Mouse (Mus musculus) stomach, postnatal 0 days (tissue): ENCODE results near the gene E330017A01Rik. TPM values are rescaled to one million over a fixed set of nuclear protein-coding genes. Genes with fewer than 3 reads are reported as not detected.

Source experiments
- ATAC-seq: fragments of 200-750 bp; cut with Nextera tagmentation; 2 replicates; pipeline ENCODE4 v1.8.0; 2017; ENCODE audit not compliant: low FRiP score, low TSS enrichment
- DNase-seq: peaks from one replicate; pipeline ENCODE4 v3.0.0-alpha.2; 2016; ENCODE audit warnings: low spot score
- H3K27ac ChIP-seq: fragments of 300-500 bp; sonication (generic); replicated peaks from 2 replicates; pipeline ENCODE4 v1.5.1; 2014; ENCODE audit warnings: mild to moderate bottlenecking, control low read depth
- H3K27me3 ChIP-seq: fragments of 300-500 bp; sonication (generic); 2 replicates; pipeline ENCODE4 v1.6.1; 2014; ENCODE audit warnings: low read length; ENCODE audit not compliant: control insufficient read depth, insufficient read depth
- H3K36me3 ChIP-seq: fragments of 300-500 bp; sonication (generic); 2 replicates; pipeline ENCODE4 v1.6.1; 2014; ENCODE audit warnings: low read length, mixed read lengths; ENCODE audit not compliant: control insufficient read depth, insufficient read depth
- H3K4me1 ChIP-seq: fragments of 300-500 bp; sonication (generic); replicated peaks from 2 replicates; pipeline ENCODE4 v1.6.1; 2014; ENCODE audit warnings: antibody characterized with exemption; ENCODE audit not compliant: control insufficient read depth, insufficient read depth
- H3K4me2 ChIP-seq: fragments of 300-500 bp; sonication (generic); replicated peaks from 2 replicates; pipeline ENCODE4 v1.6.1; 2014; ENCODE audit warnings: low read depth, mild to moderate bottlenecking, control low read depth, moderate library complexity
- H3K4me3 ChIP-seq: fragments of 300-500 bp; sonication (generic); 2 replicates; pipeline ENCODE4 v1.5.1; 2014; ENCODE audit warnings: low read depth, low read length, control low read depth
- H3K9ac ChIP-seq: fragments of 300-500 bp; sonication (generic); 2 replicates; pipeline ENCODE4 v1.6.1; 2014; ENCODE audit warnings: mild to moderate bottlenecking, low read length, control low read depth, mixed read lengths
- H3K9me3 ChIP-seq: fragments of 300-500 bp; sonication (generic); 2 replicates; pipeline ENCODE4 v1.6.1; 2016; ENCODE audit warnings: low read length; ENCODE audit not compliant: control insufficient read depth
- CTCF ChIP-seq: IDR thresholded peaks from 2 replicates; pipeline ENCODE4 v1.5.1; 2016; ENCODE audit warnings: antibody characterized with exemption, low read depth, mild to moderate bottlenecking, moderate library complexity
- EP300 ChIP-seq: optimal IDR thresholded peaks from 2 replicates; pipeline ENCODE3; 2016; ENCODE audit warnings: antibody characterized with exemption
- WGBS: fragments of 180-500 bp; shearing (Covaris S2); extraction: QIAGEN DNeasy Blood & Tissue Kit; methylation state at CpG from one replicate; pipeline ENCODE4 v1.1.7; 2014; 5-methylcytosine and 5-hydroxymethylcytosine counted together
- polyA plus RNA-seq: library from polyadenylated mRNA; unstranded; fragments of >200 nt; fragmentation: Nextera tagmentation; extraction: Ambion mirVana; gene quantifications from 2 replicates; pipeline ENCODE4 v1.2.1, GENCODE M21; 2015

The E330017A01Rik gene
- polyA plus RNA-seq, 1 experiment from 2014 or later = not detected

DNA sequence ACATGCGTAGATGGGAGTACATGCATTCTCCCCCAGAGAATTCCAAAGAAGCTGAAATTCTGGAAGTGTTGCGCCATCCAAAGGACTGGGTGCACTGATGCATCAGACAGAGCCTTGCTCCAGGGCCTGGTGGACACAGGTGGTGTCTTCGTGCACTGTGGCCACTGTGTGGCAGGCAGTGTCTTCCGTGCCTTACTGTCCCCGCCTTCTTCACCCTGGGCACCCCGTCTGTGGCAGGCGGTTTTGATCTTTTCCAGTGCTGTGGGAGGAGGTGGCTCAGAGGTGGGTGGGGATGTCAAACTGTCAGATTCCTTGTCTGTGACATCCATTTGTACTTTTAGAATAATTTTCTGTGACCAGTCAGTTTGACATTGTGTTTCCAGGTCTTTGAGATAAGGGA, 40.1 kb upstream of the E330017A01Rik start:
- no peak for ATAC-seq
- DNase-seq = no peak
- Histone ChIP-seq H3K27ac (no peak overlapping the region; the same call in 1 of the 2 replicates), H3K27me3 (no peaks in the 10 kb centered on the region), H3K4me2 (no peak overlapping the region), H3K4me1 (no peaks in the 10 kb centered on the region), H3K9ac (no peak overlapping the region), H3K9me3 (no peaks in the 10 kb centered on the region), H3K4me3 (no peak overlapping the region), H3K36me3 (peaks cover 15% of the 10 kb centered on the region; the same call in 1 of the 2 replicates)
- TF ChIP-seq EP300 (no peak), CTCF (peak; percentile 43)
- WGBS = 68% methylated on average over 7 of the region's 7 CpGs

DNA sequence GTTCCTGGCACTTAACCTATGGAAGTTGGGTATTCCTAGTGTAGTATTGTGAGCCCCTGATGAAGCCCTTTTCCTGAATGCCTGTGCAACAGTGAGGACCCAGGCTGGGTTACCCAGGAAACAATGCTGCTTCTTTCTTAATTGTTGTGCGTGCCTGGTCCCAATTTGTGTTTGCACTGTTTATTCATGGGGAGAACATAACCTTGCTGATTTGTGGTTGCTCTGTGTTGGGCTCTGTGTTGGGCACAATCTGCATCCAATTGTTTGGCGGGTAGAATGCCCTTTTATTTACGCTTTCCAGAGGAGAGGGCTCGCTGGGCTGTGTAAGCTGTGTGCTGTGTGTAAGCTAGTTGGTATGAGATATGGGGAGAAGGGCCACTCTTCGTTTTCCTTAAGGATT, 39.0 kb upstream of the E330017A01Rik start:
- Histone ChIP-seq H3K27ac (no peak overlapping the region), H3K9me3 (no peaks in the 10 kb centered on the region), H3K4me2 (no peak overlapping the region), H3K9ac (no peak overlapping the region), H3K27me3 (no peaks in the 10 kb centered on the region), H3K4me3 (no peak overlapping the region), H3K36me3 (peaks cover 15% of the 10 kb centered on the region; the same call in 1 of the 2 replicates), H3K4me1 (no peaks in the 10 kb centered on the region)
- no peak for DNase-seq
- no peak for TF ChIP-seq EP300
- TF ChIP-seq CTCF = no peak
- ATAC-seq = no peak
- 76% methylated on average over 5 of the region's 5 CpGs for WGBS

DNA sequence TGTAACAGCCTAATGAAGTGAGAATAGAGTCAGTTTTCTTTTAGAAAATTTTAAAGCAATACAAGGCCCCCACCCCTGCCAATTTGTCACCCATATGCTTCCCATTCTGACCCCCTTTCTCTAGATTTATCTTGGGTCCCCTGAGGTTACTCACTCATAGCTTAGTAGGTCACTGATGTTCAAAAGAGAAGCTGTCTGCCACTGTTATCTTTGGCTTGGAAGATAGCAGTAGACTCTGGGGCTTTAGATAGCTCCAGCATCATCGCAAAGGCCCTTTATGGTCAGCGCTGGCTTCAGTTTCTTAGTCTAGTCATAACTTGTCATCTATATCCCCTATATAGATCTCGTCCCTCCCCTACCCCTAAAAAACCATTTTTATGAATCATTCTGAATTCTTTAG, 38.1 kb upstream of the E330017A01Rik start:
- Histone ChIP-seq H3K9me3 (no peaks in the 10 kb centered on the region), H3K4me2 (no peak overlapping the region), H3K27me3 (no peaks in the 10 kb centered on the region), H3K27ac (no peak overlapping the region), H3K4me3 (no peak overlapping the region), H3K36me3 (peaks cover 15% of the 10 kb centered on the region; the same call in 1 of the 2 replicates), H3K4me1 (no peaks in the 10 kb centered on the region), H3K9ac (no peak overlapping the region)
- no peak for DNase-seq
- no peak for TF ChIP-seq CTCF
- no peak for TF ChIP-seq EP300
- no peak for ATAC-seq
- 94% methylated on average over 3 of the region's 3 CpGs for WGBS

DNA sequence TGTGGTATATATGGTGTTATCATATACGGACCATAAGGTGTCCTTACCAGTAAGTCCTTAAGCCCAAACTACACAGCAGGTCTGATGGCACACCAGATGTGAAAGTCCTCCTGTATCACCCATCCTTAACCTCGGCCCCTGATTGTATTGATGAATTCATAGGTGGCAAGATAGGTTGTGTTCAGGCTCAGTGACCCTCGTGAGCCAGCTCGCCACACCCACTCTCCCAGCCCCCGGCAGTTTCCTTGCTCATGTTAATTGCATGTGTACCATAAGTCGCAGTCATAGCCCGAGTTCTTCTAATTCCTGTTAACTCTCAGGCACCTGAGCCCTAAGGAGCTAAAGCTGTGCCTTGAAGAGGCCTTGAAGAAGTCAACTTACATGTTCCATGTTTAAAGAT, 37.6 kb upstream of the E330017A01Rik start:
- no peaks in the 10 kb centered on the region for H3K9me3 ChIP-seq
- H3K4me1 ChIP-seq = no peaks in the 10 kb centered on the region
- H3K36me3 ChIP-seq = peaks cover 15% of the 10 kb centered on the region; the same call in 1 of the 2 replicates
- DNase-seq (no peak), ATAC-seq (no peak)
- no peak overlapping the region for H3K27ac ChIP-seq
- H3K4me2 ChIP-seq = no peak overlapping the region
- H3K9ac ChIP-seq = no peak overlapping the region
- TF ChIP-seq EP300 (no peak), CTCF (no peak)
- WGBS = 85% methylated on average over 7 of the region's 7 CpGs
- H3K27me3 ChIP-seq = no peaks in the 10 kb centered on the region
- no peak overlapping the region for H3K4me3 ChIP-seq

DNA sequence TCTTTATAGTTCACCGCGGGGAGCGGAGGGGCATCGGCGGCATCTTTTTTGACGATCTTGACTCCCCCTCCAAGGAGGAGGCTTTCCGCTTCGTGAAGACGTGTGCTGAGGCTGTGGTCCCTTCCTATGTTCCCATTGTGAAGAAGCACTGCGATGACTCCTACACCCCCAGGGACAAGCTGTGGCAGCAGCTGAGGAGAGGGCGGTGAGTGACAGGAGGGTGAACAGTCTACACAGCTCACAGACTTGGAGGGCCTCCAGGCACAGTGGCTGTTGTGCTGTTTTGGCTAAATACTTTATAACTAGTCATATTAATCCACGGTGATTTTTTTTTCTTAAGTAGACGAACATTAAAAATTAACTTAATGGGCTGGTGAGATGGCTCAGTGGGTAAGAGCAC, 36.7 kb upstream of the E330017A01Rik start:
- peaks cover 15% of the 10 kb centered on the region; the same call in 1 of the 2 replicates for H3K36me3 ChIP-seq
- ATAC-seq (no peak), DNase-seq (no peak)
- no peaks in the 10 kb centered on the region for H3K4me1 ChIP-seq
- H3K9me3 ChIP-seq = no peaks in the 10 kb centered on the region
- no peak overlapping the region for H3K27ac ChIP-seq
- 96% methylated on average over 13 of the region's 13 CpGs for WGBS
- H3K27me3 ChIP-seq = no peaks in the 10 kb centered on the region
- H3K9ac ChIP-seq = no peak overlapping the region
- TF ChIP-seq CTCF (no peak), EP300 (no peak)
- H3K4me2 ChIP-seq = no peak overlapping the region
- no peak overlapping the region for H3K4me3 ChIP-seq

DNA sequence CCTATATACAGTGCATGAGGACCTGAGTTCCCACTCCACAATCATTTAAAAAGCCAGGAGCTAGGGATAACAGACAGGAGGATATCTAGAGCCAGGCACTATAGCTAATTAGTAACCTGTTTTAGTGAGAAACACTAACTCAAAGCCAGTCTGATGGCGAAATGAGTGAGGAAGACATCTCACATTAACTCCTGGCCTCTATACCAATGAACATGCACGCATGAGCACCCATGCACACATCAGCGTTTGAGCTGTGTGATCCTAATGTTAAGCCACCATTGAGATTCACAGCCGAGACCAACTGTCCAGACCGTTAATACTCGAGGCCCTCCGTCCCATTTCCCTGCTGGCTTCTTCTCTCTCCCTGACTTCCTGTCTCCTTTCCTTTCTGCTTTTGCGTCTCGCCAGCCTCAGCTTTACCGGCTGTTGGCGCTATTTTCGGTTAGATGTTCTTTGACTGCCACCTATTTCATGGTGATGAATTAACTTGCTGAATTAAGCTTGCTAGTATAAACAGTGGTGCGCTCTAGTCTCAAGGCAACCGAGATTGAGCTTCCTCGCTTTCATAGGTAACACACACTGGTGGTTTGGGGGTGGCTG, 35.4 kb upstream of the E330017A01Rik start:
- no peaks in the 10 kb centered on the region for H3K4me1 ChIP-seq
- no peak overlapping the region for H3K4me2 ChIP-seq
- H3K27me3 ChIP-seq = no peaks in the 10 kb centered on the region
- no peak overlapping the region for H3K27ac ChIP-seq
- DNase-seq (no peak), ATAC-seq (no peak)
- no peaks in the 10 kb centered on the region for H3K9me3 ChIP-seq
- H3K9ac ChIP-seq = no peak overlapping the region
- TF ChIP-seq CTCF (no peak), EP300 (no peak)
- peaks cover 15% of the 10 kb centered on the region; the same call in 1 of the 2 replicates for H3K36me3 ChIP-seq
- WGBS = 91% methylated on average over 15 of the region's 15 CpGs
- H3K4me3 ChIP-seq = no peak overlapping the region
